Mouse (Mus musculus) bone marrow macrophage, adult 2 months (primary cell): ENCODE results near the gene Banp.

ENCODE experiments used
- CTCF ChIP-seq: IDR thresholded peaks from 2 replicates; pipeline ENCODE4 v1.5.1; 2012; ENCODE audit warnings: low read depth, mild to moderate bottlenecking, low read length, moderate library complexity
- POLR2A ChIP-seq: IDR thresholded peaks from 2 replicates; pipeline ENCODE4 v1.6.1; 2012; ENCODE audit warnings: mild to moderate bottlenecking, low read depth, low read length, borderline replicate concordance

GRCm38 (mm10) chr8:121949941-121950748 lies 595 bp downstream of the Banp start:
- TF ChIP-seq POLR2A (no peak), CTCF (no peak)
